Mouse (Mus musculus) embryonic fibroblast, embryonic 13.5 days (primary cell): ENCODE measurements around the gene Nanos3.

Experiments used
- CTCF ChIP-seq: IDR thresholded peaks from 2 replicates; pipeline ENCODE4 v1.5.1; 2011; ENCODE audit warnings: mild to moderate bottlenecking, control low read depth, low read length, moderate library complexity, borderline replicate concordance; ENCODE audit not compliant: insufficient read depth
- POLR2A ChIP-seq: IDR thresholded peaks from 2 replicates; pipeline ENCODE4 v1.6.1; 2011; ENCODE audit warnings: low read depth, mild to moderate bottlenecking, control low read depth, low read length, moderate library complexity

GRCm38 (mm10) chr8:84170096-84170495, 14.9 kb downstream of the Nanos3 start:
- no peak for TF ChIP-seq CTCF
- TF ChIP-seq POLR2A, result no peak
